Mouse (Mus musculus) lung, postnatal 36 days (tissue): ENCODE measurements at regions not wholly inside any gene's neighbourhood (a gene's known extent, or its start where the extent isn't known, plus 50 kb on each side); places are given as distances from the start of the nearest gene placed in this dataset.

Experiments used
- DNase-seq: peaks from one replicate; pipeline ENCODE4 v3.0.0; 2022; ENCODE audit warnings: mixed read lengths

DNA sequence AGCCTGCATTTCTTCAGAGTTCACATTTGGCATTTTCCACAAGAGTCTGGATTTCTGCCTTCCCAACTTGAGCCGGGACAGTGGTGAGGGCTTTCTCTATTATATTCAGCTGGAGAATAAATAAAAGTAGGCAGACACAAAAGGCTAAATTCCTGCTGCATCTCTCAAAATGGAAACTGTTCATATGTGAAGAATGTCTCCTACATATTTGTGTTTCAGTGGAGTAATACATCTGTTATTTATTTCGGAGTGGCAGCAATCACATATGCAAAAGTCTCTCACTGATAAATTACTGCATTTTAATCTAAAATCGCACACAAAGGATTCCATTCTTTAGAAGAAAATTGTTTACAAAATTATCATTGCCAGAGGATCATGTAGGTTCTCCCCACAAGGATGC lies 230.9 kb upstream of the Tank start:
- no peak for DNase-seq

DNA sequence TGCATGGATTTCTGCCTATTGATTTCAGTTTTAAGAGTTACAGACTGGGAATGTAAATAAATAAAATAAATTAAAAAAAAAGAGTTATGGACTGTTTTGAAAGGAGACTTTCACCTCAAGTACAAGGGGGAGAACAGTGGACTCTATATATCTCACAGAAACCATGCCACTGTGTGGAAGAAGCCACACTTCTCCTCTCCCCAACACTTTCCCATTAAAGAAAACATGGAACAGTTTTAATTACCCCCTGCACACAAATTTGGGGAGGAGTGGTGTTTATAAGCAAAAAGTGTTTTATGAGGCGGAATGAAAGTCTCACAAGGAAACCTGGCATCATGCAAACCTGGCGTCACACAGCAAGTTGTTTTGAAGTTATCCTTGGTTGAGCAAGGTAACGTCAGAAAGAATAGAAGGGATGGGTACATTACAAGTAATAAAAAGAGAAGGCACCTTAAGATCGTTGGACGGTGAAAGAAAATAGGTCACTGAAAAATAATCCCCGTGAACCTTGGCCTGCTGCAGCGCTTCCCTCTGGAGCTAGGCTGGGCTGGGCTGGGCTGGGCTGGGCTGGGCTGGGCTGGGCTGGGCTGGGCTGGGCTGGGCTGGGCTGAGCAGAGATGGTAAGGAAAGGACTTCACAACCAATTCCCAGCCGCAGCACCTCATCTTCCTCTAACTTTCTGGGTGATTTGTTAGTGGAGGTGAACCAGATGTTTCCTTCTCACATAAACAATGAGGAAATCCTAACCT lies 232.2 kb upstream of the Tank start:
- DNase-seq, result no peak

DNA sequence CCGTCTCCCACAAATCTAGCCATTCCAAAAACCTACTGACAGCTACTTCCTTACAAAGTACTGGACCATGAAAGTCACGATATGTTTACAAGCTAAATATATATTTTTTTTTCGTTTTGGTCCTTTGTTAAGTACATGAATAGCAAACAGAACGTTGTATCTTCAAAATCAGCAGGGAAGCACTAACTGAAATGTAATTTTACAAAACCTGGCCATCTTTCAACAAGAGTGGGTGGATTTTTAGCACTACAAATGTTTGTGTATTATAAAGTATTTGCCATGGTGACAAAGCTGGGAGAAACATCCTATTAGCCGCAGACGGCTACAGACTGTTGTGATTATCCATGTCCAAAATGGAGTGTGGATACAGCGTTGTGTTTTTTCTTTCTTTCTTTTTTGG lies 233.1 kb upstream of the Tank start:
- DNase-seq, result peak; percentile 6

DNA sequence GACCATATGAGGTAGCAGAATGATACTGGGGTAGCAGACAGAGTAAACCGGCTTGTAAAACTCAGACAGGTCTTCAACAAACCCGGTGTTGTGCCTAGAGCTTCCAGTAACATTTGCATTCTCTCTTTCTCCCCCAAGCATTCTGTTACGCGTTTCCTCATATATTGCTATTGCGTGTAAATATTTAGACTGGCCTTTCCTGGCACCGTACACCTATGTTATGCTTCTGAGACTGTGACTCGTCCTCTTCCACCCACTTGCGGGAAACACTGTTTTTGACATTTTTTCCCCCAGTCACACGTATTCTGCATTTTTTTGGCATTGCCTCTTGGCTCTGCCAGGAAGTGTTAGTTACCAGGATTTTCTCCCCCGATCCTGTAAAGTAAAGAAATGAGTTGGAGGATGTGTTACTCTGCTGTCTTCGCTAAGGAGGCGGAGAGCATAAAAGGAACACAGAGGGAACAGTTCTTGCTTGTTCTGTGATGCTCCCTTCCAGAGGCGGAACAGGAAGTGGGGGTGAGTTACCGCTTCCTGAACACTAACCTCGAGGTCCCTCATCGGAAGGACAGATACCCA lies 233.7 kb upstream of the Tank start:
- peak; percentile 34 for DNase-seq

DNA sequence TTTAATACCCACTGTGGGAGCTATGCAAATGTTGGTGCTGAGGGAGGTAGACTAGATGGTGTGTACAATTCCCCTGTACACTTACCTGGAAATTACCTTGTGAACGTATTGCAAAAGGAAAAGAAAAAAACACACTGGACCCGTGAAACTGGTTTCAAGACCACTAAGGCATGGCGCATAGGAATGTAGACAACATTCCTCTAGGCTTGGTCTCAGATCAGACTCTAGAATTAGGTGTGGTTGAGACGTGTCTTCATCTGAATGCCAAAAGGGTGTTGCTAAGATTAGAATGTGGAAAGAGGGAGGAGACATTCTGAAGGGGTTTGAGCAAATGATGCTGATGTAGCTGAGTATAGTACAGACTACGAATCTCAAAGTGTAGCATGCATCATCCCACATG lies 237.1 kb upstream of the Tank start:
- peak; percentile 20 for DNase-seq

DNA sequence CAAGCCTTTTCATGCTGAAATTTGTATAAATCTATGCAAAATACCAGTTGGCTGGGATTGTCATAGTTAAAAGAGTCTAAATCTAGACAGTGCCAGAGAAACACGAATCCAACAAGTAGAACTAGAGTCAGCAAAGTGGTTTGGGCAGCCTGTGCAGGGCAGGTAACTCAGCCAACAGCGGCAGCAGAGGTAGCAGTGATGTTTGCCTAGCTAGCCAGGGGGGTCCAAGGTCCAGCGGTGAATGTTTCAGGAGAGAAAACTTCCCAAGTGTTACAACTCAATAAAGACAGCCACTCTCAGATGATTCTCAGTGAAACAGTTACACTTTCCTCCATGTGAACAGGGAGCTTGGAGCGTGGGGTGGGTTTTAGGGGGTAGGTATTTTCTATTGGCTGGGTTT lies 259.2 kb upstream of the Tank start:
- DNase-seq, result no peak

DNA sequence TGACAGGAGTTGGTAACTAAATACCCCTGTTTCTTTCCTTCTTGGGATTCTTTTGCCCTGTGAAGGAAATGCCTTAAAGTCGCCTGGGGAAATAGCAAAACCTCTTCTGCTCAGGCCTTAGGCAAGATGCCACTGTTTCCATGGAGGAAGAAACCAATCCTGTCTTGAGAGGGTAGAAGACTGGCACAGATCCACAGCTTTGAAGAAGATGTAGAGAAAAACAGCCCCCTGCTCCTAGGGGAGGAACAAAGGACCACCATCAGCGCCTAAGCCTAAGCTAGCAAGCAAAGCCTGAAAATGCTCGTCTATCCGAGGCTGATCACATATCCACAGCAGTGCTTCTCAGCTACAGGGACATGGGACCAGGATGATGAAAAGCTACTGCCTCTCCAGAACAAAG lies 268.0 kb upstream of the Tank start:
- DNase-seq, result no peak

DNA sequence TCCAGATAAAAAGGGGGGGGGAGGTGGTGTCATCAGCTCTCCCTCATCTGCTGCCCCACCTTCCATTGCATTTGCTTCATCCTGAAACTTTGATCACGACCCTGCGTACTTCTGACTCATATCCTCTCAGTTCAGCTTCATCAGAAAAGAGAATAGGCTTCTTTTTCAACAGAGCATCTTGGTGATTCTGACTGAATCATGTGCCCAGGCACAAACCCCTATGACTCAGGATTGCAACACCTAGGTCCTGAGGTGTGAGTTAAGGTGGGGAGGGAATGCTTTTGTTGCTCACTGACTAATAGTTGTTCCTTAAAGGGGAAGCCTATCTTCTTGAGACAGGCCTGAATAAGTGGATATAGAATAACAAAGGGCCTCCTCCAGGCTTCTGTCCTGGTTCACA lies 269.2 kb upstream of the Tank start:
- no peak for DNase-seq

DNA sequence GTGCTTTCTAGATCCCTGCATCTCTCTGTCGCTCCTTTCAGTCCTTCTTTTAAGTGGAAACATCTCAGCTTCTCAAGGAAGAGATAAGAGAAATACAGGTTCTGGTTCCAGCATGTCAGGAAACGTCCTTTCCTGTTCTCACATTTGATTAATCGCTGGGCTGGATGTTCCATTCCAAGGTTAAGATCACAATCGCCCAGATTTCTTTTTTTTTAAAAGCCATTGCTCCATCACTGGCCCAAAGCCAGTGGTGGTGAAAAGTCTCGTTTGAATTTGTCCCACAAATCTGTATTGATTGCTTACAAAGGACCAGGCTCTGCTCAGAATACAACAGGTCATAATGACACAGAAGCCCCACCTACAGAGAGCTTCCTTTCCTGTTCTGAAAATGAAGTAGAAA lies 281.2 kb upstream of the Tank start:
- DNase-seq, result peak; percentile 77

DNA sequence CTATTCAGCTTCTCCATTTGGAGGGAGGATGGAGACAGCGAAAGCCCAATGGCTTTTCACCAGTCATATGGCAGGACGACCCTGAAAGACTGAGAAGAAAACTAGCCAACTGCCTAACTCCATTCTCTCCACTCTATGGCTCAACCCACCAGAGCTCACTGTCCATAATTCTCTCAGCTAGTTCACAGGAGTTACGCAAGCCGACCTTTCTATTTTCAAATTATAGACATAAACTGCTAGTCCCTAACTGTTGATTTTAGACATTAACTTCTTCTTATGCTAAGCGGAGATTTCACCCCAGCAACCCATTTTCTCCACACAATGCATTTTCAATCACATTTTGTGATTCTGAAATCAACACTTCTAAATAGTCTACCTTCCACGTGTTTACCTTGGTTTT lies 281.8 kb upstream of the Tank start:
- DNase-seq, result no peak

DNA sequence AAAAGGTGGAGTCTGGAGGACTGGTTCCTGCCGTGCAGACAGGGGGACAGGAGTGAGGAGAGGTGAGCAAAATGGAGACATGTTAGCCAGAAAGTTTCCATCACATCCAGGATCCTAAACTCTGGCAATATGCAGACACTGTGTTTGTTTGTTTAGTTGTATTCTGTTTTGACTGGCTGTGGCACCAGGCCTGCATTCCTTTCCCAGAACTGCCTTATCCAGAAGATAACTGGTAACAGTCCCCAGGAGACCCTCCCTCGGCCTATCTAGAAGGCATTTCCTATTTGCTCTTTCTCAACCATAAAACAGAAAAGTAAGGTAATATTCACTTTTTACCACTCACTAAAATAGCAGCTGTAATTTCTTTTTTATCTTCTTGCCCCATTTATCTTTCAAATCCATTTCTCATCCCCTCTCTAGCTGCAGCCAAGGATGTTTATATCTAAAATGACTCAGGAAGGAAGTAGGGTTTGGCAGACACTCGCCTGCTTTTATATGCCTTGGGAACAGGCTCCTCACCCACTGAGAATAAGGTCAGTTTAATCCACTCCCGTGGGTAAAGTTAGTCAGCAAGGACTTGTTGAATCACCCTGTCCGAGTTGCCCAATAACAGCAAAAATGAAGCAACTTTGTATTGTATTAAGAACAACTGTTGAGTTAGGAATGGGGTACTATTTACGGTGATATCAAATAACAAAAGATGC lies 283.0 kb upstream of the Tank start:
- peak; percentile 79 for DNase-seq

DNA sequence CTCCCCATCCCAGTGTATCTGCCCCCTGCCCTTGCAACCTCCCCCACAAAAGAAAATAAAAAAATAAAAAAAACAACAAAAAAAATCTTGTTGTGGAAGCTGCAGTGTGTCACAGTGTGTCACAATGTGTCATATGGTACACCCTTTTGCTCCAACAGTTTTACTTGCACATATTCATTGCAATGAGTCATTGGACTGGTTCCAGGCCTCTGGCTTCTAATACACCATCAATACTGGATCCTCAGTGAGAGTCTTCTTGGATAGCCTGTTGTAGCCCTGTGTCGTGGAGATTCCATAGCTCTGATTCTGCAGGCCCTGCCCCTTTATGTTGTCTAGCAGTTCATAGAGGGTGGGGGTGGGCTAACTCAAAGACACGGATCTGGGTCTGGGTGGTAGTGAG lies 290.1 kb upstream of the Tank start:
- DNase-seq, result no peak

DNA sequence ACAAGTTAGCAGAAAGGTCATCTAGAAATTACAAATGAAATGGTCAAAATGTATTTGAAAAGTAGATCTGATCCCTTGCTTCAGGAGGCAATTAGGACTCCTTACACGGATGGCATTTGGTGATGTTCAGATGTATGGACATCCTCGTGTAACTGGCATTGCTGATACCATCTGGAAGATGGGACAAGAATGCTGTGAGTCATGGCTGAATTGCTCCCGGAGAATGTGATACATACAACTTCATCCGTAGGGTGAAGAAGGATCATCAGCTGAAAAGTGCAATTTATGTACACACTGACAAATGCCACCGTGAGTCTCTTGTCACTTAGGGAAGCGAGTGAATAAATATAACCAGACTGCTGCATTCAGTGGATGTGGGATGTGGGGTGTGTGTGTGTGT lies 293.7 kb upstream of the Tank start:
- DNase-seq, result no peak

DNA sequence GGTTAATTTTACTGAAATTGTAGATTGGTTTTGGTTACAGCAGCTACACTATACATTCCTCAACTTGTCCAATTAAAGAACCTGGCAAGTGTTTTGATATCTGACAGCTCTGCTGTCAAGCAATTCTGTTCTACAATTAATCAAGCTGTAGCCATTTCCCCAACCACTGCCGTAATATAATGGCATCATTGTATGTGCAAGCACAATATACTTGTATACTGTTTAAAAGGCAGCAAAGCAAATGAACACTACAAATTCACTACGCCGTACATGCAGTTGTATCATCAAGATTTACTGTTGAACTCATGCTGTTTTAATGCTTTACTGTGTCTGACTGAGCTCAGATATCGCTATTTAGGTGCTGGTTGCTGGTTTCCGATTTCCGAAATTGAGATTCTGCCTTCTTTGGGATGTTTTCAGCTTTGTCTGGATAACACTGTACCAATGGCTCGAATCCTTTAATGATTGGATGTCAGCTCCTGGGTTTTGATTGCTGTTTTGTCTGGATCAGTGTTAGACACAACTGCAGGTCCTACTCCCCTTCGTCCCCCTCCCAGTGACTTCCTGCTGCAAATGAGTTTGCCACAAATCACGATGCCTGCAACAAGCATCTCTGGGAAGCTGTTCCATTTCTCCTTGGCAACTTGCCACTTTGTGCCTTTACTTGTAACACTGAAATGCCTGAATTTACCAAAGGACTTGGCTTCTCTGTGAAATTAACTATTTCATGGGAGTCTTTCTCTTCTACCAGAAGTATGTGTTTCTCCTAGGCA lies 294.4 kb upstream of the Tank start:
- DNase-seq, result no peak

DNA sequence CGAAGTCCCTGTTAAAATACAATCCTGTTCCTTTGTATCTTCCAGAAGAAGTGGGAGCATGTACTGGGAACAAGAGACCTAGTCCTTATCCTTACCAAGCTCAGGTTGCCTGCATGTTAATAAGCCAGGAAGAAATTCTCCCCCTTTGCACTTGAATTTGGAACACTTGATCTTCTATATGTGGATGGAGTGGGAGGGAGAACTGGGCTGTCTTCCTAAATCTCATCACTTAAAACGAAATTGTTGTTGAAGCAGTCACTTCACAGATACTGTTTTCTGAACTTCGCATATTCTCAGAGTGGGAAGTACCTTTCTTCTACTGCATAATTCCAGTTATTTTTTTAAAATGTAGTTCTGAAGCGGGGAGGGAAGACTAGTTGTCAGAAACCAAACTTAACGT lies 305.7 kb upstream of the Tank start:
- DNase-seq, result no peak

DNA sequence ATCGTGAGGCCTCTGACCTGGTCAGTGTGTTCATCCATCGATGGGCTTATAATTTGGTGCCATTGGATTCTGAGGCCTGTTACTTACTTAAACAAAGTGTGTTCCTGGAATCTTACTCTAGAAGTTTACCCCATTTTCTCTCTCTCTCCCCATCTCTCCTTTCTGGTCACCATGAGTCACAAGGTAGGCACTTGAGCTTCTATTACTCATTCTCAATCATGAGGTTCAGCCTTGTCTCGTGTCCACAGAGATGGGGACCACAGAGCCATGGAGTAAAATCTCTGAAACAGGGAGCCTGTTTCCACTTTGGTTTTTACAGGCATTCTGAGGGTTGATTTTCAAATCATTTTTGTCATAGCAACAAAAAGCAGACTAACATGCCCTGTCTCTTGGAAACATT lies 304.7 kb upstream of the Rbms1 start:
- DNase-seq, result no peak

DNA sequence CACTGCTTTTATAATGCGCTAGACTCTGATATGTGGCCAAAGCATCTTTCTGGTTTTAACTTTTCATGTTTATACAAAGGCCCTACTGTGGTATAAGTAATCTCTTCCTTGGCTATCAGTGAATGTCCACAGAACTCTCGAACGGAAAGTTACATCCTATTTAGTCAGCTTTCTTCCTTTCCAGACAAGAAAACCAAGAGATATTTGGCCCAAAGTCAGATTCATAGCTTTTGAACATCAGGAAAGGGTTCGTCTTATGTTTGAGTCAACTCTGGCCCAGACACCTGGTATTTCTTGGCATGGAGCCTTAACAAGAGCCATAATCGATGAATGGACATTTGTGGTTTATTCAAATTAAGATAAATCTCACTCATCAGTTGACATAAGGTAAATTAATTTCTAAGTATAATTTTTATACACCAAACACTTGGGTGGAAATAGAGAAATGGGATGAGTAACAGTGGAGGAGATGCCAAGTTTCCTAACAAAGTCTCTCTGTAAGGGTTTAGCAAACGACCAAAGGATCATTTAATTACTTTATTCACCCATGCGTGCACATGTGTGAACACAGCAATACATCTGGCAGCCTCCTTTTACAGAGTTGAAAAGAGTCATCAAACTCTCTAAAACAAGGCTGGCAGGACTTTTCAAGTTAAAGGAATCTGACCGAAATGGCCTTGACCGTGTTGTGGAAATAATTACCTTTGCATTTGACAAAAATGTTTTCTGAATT lies 287.2 kb upstream of the Rbms1 start:
- DNase-seq, result no peak

DNA sequence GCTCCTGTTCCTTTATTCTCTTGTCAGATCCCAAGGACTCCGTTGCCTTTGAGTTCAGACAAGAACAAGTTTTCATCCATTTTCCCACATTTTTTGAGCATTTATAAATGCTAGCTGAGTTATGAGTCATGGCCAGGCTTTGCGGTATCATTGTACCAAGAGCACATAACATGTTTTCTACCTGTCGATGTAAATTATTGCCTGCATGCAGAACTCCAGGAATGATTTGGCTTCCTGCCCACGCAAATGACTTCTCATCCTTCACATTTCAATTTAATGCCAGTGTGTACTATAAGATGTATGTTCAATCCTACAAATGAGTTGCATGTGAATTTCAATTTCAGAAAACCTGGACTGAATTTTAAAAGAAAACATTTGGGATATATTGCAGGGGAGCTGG lies 285.0 kb upstream of the Rbms1 start:
- DNase-seq, result no peak

DNA sequence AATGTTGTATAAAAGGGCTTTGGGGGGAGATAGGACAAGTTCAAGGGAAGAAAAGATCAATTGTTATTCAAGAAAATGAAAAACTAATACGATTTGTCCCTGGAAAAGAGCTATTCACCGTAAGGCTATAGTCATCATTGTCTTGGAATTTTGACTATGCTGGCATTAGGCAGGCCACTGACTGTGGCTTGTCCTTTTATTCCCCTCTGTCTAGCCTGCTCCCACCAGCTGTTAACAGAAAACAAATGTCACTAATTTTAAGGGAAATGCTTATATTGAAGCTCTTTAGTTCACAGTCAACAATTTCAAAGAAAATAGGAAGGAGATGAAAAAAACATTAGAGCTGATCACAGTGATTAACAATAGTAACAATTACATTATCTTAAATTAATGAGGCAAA lies 284.3 kb upstream of the Rbms1 start:
- no peak for DNase-seq

DNA sequence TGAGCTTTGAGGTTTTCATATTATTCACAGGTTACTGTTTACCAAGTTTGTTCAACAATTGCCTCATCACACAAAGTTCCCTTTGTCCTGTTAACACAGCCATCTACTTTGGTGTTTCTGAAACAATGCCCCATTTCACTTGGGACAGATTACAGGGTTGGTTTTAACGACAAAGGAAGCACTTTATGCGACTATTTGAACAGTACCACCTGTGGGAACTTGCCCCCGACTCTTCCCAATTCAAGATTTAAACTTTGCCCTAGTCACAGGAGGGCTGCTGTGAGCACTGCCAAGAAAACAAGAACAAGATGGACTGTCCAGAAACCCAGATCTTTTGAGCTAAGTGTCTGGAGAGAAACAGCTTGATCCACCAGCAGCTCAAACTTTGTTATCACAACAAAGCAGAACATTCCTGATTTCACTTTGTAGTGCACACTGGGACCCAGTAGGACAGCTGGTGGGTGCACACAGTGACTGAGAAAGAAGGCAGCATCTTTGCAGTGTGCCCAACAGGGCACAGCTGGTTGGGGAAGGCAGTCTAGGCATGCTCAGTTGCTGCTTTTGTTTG lies 283.8 kb upstream of the Rbms1 start:
- peak; percentile 29 for DNase-seq

DNA sequence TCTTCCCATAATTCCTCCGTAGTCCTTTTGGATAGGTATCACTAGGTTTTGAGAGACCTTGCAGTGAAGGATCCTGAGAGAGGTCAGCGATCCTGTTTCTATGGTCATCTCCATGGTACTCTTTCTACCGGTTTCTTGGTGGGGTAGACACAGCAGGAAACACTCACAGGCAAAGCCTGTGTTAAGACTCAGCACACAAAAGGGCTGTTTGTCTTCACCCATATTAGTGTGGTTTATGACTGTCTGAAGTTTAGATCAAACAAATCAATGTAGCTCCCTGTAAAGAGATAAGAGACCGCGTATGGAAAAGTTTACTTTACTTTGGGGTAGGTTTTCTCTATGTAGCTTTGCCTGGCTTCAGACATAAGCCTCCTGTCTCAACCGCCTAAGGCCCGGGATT lies 282.5 kb upstream of the Rbms1 start:
- no peak for DNase-seq

DNA sequence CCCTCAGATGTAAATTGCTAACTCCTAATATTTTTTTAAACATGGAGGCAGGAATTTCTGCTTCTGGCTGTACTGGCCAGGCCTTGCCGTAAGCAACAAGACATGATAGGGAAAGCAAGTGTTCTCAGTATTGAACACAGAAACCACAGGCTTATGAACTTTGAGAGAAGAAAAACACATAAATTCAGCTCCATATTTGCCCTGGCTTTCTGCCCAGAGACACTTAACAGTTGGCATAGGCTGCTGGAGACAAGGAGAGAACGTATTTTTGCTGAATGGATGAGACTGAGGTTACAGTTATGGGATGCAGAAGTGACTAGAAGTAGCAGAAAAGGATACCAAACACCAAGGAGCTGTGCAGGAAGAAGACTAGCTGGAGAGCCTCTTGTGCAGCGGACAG lies 258.7 kb upstream of the Rbms1 start:
- peak; percentile 63 for DNase-seq

DNA sequence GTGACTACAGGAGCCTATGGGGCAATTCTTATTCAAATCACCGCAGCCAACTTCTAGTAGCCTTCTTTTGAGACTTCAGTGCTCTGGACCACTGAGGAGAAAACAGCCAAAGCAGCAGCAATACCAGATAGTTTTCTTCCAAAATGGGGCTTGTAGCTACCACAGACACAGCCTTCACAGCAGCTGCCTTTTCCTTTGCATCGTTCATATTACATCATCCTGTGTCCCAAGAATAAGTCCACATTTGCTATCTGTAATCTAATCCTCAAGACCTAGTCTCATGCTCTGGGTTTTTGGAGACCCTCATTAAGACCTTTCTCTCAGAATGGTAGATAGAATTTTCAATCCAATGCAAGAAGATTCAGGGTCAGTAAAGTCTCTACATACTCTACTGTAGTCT lies 258.2 kb upstream of the Rbms1 start:
- DNase-seq, result no peak
